Mouse (Mus musculus): ENCODE data around the gene Idh3b. TPM values are rescaled to one million over a fixed set of nuclear protein-coding genes. Genes with fewer than 3 reads are reported as not detected.
A peak's percentile ranks its signal among the peaks of the same experiment; 100 is the strongest.

Gene Idh3b
- polyA plus RNA-seq, 1 experiment from 2014 or later, result 97.9 TPM

GRCm38 (mm10) chr2:130295331-130296133 lies 11.2 kb upstream of the Idh3b start:
- Histone ChIP-seq H3K4me2 (replicated peaks; ENCODE audit: low read depth, low read length) (peak overlapping the region; percentile 93), H3K9ac (replicated peaks; ENCODE audit: low read depth) (peak overlapping the region; percentile 29; the same call in 1 of the 2 replicates), H3K36me3 (ENCODE audit: insufficient read depth, low read length) (no peaks in the 10 kb centered on the region), H3K4me3 (ENCODE audit: low read depth, low read length) (peak overlapping the region; percentile 69), H3K27me3 (replicated peaks; ENCODE audit: insufficient read depth, low read length) (peaks cover 20% of the 10 kb centered on the region), H3K9me3 (ENCODE audit: low read length) (no peaks in the 10 kb centered on the region), H3K27ac (ENCODE audit: low read length) (no peak overlapping the region), H3K4me1 (ENCODE audit: insufficient read depth, low read depth, low read length) (peaks cover 6% of the 10 kb centered on the region)
- WGBS, result 1% methylated on average over 40 of the region's 99 CpGs
- peak; percentile 44 for DNase-seq (ENCODE audit: low spot score)
- peak; percentile 56 for ATAC-seq
- TF ChIP-seq CTCF (IDR thresholded peaks at IDR 0.05) (no peak), EP300 (IDR thresholded peaks at IDR 0.05) (no peak)

- 5% methylated on average over 4 of the region's 39 CpGs for WGBS
- TF ChIP-seq EP300 (IDR thresholded peaks at IDR 0.05), result no peak
- TF ChIP-seq CTCF (IDR thresholded peaks at IDR 0.05), result no peak
- Histone ChIP-seq H3K9me3 (ENCODE audit: low read length) (no peaks in the 10 kb centered on the region), H3K36me3 (ENCODE audit: insufficient read depth, low read length) (no peaks in the 10 kb centered on the region), H3K4me3 (ENCODE audit: low read depth, low read length) (peak within 1 kb of the TSS; percentile 69), H3K4me1 (ENCODE audit: insufficient read depth, low read depth, low read length) (peaks cover 6% of the 10 kb centered on the region), H3K27me3 (replicated peaks; ENCODE audit: insufficient read depth, low read length) (peaks cover 20% of the 10 kb centered on the region), H3K4me2 (replicated peaks; ENCODE audit: low read depth, low read length) (peak within 1 kb of the TSS; percentile 93), H3K27ac (ENCODE audit: low read length) (no peak within 1 kb of the TSS), H3K9ac (replicated peaks; ENCODE audit: low read depth) (peak within 1 kb of the TSS; percentile 29; the same call in 1 of the 2 replicates)
- ATAC-seq, result peak; percentile 81
- DNase-seq (ENCODE audit: low spot score), result peak; percentile 44
These were observed 10.6 kb upstream of the Idh3b start, which contains the start of gene Ebf4 for GRCm38 (mm10) chr2:130294936-130295277. Gene Ebf4 (plus strand): TSS chr2:130295169.

GRCm38 (mm10) chr2:130294218-130294935 lies 10.0 kb upstream of the Idh3b start:
- peak overlapping the region; percentile 69 for H3K4me3 ChIP-seq (ENCODE audit: low read depth, low read length)
- ATAC-seq (no peak; the same call in 1 of the 2 replicates), DNase-seq (ENCODE audit: low spot score) (no peak)
- no peak for TF ChIP-seq EP300 (IDR thresholded peaks at IDR 0.05)
- TF ChIP-seq CTCF (IDR thresholded peaks at IDR 0.05), result no peak
- H3K4me1 ChIP-seq (ENCODE audit: insufficient read depth, low read depth, low read length), result peaks cover 6% of the 10 kb centered on the region
- WGBS, result 10% methylated on average over 20 of the region's 20 CpGs
- H3K4me2 ChIP-seq (replicated peaks; ENCODE audit: low read depth, low read length), result peak overlapping the region; percentile 93
- no peaks in the 10 kb centered on the region for H3K9me3 ChIP-seq (ENCODE audit: low read length)
- peaks cover 20% of the 10 kb centered on the region for H3K27me3 ChIP-seq (replicated peaks; ENCODE audit: insufficient read depth, low read length)
- H3K36me3 ChIP-seq (ENCODE audit: insufficient read depth, low read length), result no peaks in the 10 kb centered on the region
- H3K27ac ChIP-seq (ENCODE audit: low read length), result no peak overlapping the region
- H3K9ac ChIP-seq (replicated peaks; ENCODE audit: low read depth), result 0 out of 2 replicates have a peak overlapping the region, but pooled peaks have one; percentile 29

- H3K4me2 ChIP-seq (replicated peaks; ENCODE audit: low read depth, low read length), result no peak overlapping the region
- H3K36me3 ChIP-seq (ENCODE audit: insufficient read depth, low read length), result no peaks in the 10 kb centered on the region
- H3K4me3 ChIP-seq (ENCODE audit: low read depth, low read length), result no peak overlapping the region
- no peak overlapping the region for H3K9ac ChIP-seq (replicated peaks; ENCODE audit: low read depth)
- peaks cover 6% of the 10 kb centered on the region for H3K4me1 ChIP-seq (ENCODE audit: insufficient read depth, low read depth, low read length)
- H3K27ac ChIP-seq (ENCODE audit: low read length), result no peak overlapping the region
- WGBS, result 8% methylated on average over 4 of the region's 4 CpGs
- H3K9me3 ChIP-seq (ENCODE audit: low read length), result no peaks in the 10 kb centered on the region
- H3K27me3 ChIP-seq (replicated peaks; ENCODE audit: insufficient read depth, low read length), result peaks cover 20% of the 10 kb centered on the region
- no peak for TF ChIP-seq CTCF (IDR thresholded peaks at IDR 0.05)
- no peak for TF ChIP-seq EP300 (IDR thresholded peaks at IDR 0.05)
- DNase-seq (ENCODE audit: low spot score) (no peak), ATAC-seq (peak; percentile 13; the same call in 1 of the 2 replicates)
These were observed 9.1 kb upstream of the Idh3b start for GRCm38 (mm10) chr2:130293486-130293885.

GRCm38 (mm10) chr2:130293009-130293408 lies 8.7 kb upstream of the Idh3b start:
- TF ChIP-seq EP300 (IDR thresholded peaks at IDR 0.05), result no peak
- TF ChIP-seq CTCF (IDR thresholded peaks at IDR 0.05), result no peak
- H3K27ac ChIP-seq (ENCODE audit: low read length), result no peak overlapping the region
- no peak overlapping the region for H3K9ac ChIP-seq (replicated peaks; ENCODE audit: low read depth)
- peaks cover 6% of the 10 kb centered on the region for H3K4me1 ChIP-seq (ENCODE audit: insufficient read depth, low read depth, low read length)
- no peaks in the 10 kb centered on the region for H3K36me3 ChIP-seq (ENCODE audit: insufficient read depth, low read length)
- DNase-seq (ENCODE audit: low spot score) (no peak), ATAC-seq (no peak)
- WGBS, result 38% methylated on average over 3 of the region's 3 CpGs
- H3K27me3 ChIP-seq (replicated peaks; ENCODE audit: insufficient read depth, low read length), result peaks cover 20% of the 10 kb centered on the region
- no peaks in the 10 kb centered on the region for H3K9me3 ChIP-seq (ENCODE audit: low read length)
- H3K4me2 ChIP-seq (replicated peaks; ENCODE audit: low read depth, low read length), result no peak overlapping the region
- H3K4me3 ChIP-seq (ENCODE audit: low read depth, low read length), result no peak overlapping the region

- no peak overlapping the region for H3K27ac ChIP-seq (ENCODE audit: low read length)
- DNase-seq (ENCODE audit: low spot score) (peak; percentile 85), ATAC-seq (peak; percentile 65)
- H3K36me3 ChIP-seq (ENCODE audit: insufficient read depth, low read length), result no peaks in the 10 kb centered on the region
- H3K4me1 ChIP-seq (ENCODE audit: insufficient read depth, low read depth, low read length), result peaks cover 6% of the 10 kb centered on the region
- 5% methylated on average over 8 of the region's 8 CpGs for WGBS
- no peak overlapping the region for H3K4me3 ChIP-seq (ENCODE audit: low read depth, low read length)
- peaks cover 20% of the 10 kb centered on the region for H3K27me3 ChIP-seq (replicated peaks; ENCODE audit: insufficient read depth, low read length)
- H3K9ac ChIP-seq (replicated peaks; ENCODE audit: low read depth), result no peak overlapping the region
- H3K9me3 ChIP-seq (ENCODE audit: low read length), result no peaks in the 10 kb centered on the region
- no peak for TF ChIP-seq EP300 (IDR thresholded peaks at IDR 0.05)
- TF ChIP-seq CTCF (IDR thresholded peaks at IDR 0.05), result peak; percentile 95
- no peak overlapping the region for H3K4me2 ChIP-seq (replicated peaks; ENCODE audit: low read depth, low read length)
These were observed 7.1 kb upstream of the Idh3b start for GRCm38 (mm10) chr2:130291434-130291833.
